Mouse (Mus musculus) midbrain, embryonic 16.5 days (tissue): ENCODE results near the gene Fpgs. TPM values are rescaled to one million over a fixed set of nuclear protein-coding genes. Genes with fewer than 3 reads are reported as not detected.
A peak's percentile ranks its signal among the peaks of the same experiment; 100 is the strongest.

Experiments used
- ATAC-seq: fragments of 200-750 bp; cut with Nextera tagmentation; 2 replicates; pipeline ENCODE4 v1.8.0; 2017; ENCODE audit warnings: moderate TSS enrichment
- H3K27ac ChIP-seq: fragments of 300-500 bp; sonication (generic); 2 replicates; pipeline ENCODE4 v1.5.1; 2014; ENCODE audit warnings: mild to moderate bottlenecking, low read length, mixed read lengths
- H3K27me3 ChIP-seq: fragments of 300-500 bp; sonication (generic); 2 replicates; pipeline ENCODE4 v1.6.1; 2014; ENCODE audit warnings: low read depth, low read length, mixed read lengths; ENCODE audit not compliant: control insufficient read depth, insufficient read depth
- H3K36me3 ChIP-seq: fragments of 300-500 bp; sonication (generic); 2 replicates; pipeline ENCODE4 v1.6.1; 2014; ENCODE audit warnings: mild to moderate bottlenecking, low read length, moderate library complexity, mixed read lengths; ENCODE audit not compliant: control insufficient read depth, insufficient read depth
- H3K4me1 ChIP-seq: fragments of 300-500 bp; sonication (generic); 2 replicates; pipeline ENCODE4 v1.6.1; 2014; ENCODE audit warnings: mild to moderate bottlenecking, low read length, mixed read lengths; ENCODE audit not compliant: control insufficient read depth, insufficient read depth
- H3K4me2 ChIP-seq: fragments of 300-500 bp; sonication (generic); 2 replicates; pipeline ENCODE4 v1.6.1; 2014; ENCODE audit warnings: mild to moderate bottlenecking, low read length, mixed read lengths
- H3K4me3 ChIP-seq: fragments of 300-500 bp; sonication (generic); 2 replicates; pipeline ENCODE4 v1.5.1; 2014; ENCODE audit warnings: low read depth, mild to moderate bottlenecking, low read length, moderate library complexity, mixed read lengths
- H3K9ac ChIP-seq: fragments of 300-500 bp; sonication (generic); 2 replicates; pipeline ENCODE4 v1.6.1; 2014; ENCODE audit warnings: low read depth, low read length, mixed read lengths
- H3K9me3 ChIP-seq: fragments of 300-500 bp; sonication (generic); replicated peaks from 2 replicates; pipeline ENCODE4 v1.6.1; 2014; ENCODE audit warnings: mild to moderate bottlenecking, low read length, mixed read lengths; ENCODE audit not compliant: control insufficient read depth, poor library complexity, severe bottlenecking
- WGBS: fragments of 180-500 bp; shearing (Covaris S2); extraction: QIAGEN DNeasy Blood & Tissue Kit; methylation state at CpG from one replicate; pipeline ENCODE4 v1.1.7; 2014; 5-methylcytosine and 5-hydroxymethylcytosine counted together
- polyA plus RNA-seq: library from polyadenylated mRNA; unstranded; fragments of >200 nt; fragmentation: Nextera tagmentation; extraction: Ambion mirVana; gene quantifications from 2 replicates; pipeline ENCODE4 v1.2.1, GENCODE M21; 2015

The Fpgs gene
- polyA plus RNA-seq, 1 experiment from 2014 or later: 23.5 TPM

- 63% methylated on average over 11 of the region's 11 CpGs for whole genome bisulfite sequencing
- Histone ChIP-seq H3K27me3 (no peaks in the 10 kb centered on the region), H3K9me3 (no peaks in the 10 kb centered on the region), H3K4me1 (0 out of 2 replicates have a peak, but pooled peaks cover 3% of the 10 kb centered on the region), H3K4me2 (no peak overlapping the region), H3K9ac (no peak overlapping the region), H3K27ac (no peak overlapping the region), H3K36me3 (no peaks in the 10 kb centered on the region), H3K4me3 (no peak overlapping the region)
- no peak for ATAC-seq
Observed at GRCm38 (mm10) chr2:32730854-32731253, 26.9 kb upstream of the Fpgs start.

DNA sequence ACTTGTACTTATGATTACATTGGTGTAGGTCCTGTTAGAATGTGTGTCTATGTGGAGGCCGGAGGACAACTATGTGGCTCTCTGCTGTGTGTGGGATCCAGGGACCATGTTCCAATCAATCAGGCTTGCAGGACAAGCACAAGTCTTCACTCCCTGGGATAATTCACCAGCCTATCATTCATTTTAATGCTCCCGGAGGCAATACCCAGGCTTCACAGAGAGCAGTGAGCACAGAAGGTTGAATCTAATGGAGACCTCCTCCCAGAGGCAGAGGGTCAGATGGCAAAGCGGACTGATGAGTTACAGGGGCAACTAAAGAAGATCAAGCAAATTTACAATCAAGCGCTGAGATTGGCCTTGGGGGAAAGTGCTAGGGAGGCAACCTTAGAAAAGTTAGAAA is 25.6 kb upstream of the Fpgs start:
- no peak overlapping the region for H3K27ac ChIP-seq
- H3K9me3 ChIP-seq: no peaks in the 10 kb centered on the region
- H3K27me3 ChIP-seq: no peaks in the 10 kb centered on the region
- no peak for ATAC-seq
- H3K36me3 ChIP-seq: no peaks in the 10 kb centered on the region
- no peak overlapping the region for H3K4me2 ChIP-seq
- H3K4me1 ChIP-seq: 0 out of 2 replicates have a peak, but pooled peaks cover 3% of the 10 kb centered on the region
- 82% methylated on average over 4 of the region's 4 CpGs for WGBS
- no peak overlapping the region for H3K4me3 ChIP-seq
- H3K9ac ChIP-seq: no peak overlapping the region

DNA sequence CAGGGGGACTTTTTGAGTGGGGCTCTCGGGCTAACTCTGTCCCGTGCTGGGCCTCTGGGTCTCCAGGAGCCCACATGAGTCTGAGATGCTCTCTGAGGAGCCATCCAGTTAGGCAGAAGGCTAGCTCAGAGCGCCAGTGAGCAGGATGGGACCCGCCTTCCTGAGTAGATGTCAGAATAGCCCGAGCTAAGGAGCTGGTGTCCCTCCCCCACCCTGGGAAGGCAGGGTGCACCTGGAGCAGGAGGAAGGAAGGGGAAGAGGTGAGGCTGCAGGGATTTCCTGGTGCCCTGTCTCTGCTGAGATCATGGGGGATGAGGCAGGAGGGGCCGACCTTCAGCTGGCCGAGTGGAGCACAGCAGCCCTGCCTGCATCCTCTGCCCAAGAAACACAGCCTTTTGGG is 24.5 kb upstream of the Fpgs start:
- Histone ChIP-seq H3K4me1 (0 out of 2 replicates have a peak, but pooled peaks cover 3% of the 10 kb centered on the region), H3K27ac (no peak overlapping the region), H3K4me3 (no peak overlapping the region), H3K4me2 (peak overlapping the region; percentile 6; the same call in 1 of the 2 replicates), H3K36me3 (no peaks in the 10 kb centered on the region), H3K27me3 (no peaks in the 10 kb centered on the region), H3K9ac (0 out of 2 replicates have a peak overlapping the region, but pooled peaks have one; percentile 14), H3K9me3 (no peaks in the 10 kb centered on the region)
- ATAC-seq: 0 out of 2 replicates have a peak, but pooled peaks have one; percentile 12
- 59% methylated on average over 7 of the region's 7 CpGs for WGBS

GRCm38 (mm10) chr2:32727435-32727834 is 23.5 kb upstream of the Fpgs start:
- Histone ChIP-seq H3K9ac (no peak overlapping the region), H3K9me3 (no peaks in the 10 kb centered on the region), H3K4me2 (peak overlapping the region; percentile 49), H3K27me3 (no peaks in the 10 kb centered on the region), H3K4me1 (0 out of 2 replicates have a peak, but pooled peaks cover 3% of the 10 kb centered on the region), H3K4me3 (peak overlapping the region; percentile 36), H3K27ac (no peak overlapping the region), H3K36me3 (no peaks in the 10 kb centered on the region)
- 0% methylated on average over 16 of the region's 16 CpGs for WGBS
- peak; percentile 94 for ATAC-seq

- no peak for ATAC-seq
- 0 out of 2 replicates have a peak, but pooled peaks cover 3% of the 10 kb centered on the region for H3K4me1 ChIP-seq
- no peaks in the 10 kb centered on the region for H3K36me3 ChIP-seq
- no peak overlapping the region for H3K27ac ChIP-seq
- H3K9me3 ChIP-seq: no peaks in the 10 kb centered on the region
- no peak overlapping the region for H3K4me2 ChIP-seq
- H3K4me3 ChIP-seq: no peak overlapping the region
- H3K9ac ChIP-seq: no peak overlapping the region
- no peaks in the 10 kb centered on the region for H3K27me3 ChIP-seq
- 85% methylated on average over 16 of the region's 16 CpGs for WGBS
Observed at GRCm38 (mm10) chr2:32724832-32725790, 21.2 kb upstream of the Fpgs start.

DNA sequence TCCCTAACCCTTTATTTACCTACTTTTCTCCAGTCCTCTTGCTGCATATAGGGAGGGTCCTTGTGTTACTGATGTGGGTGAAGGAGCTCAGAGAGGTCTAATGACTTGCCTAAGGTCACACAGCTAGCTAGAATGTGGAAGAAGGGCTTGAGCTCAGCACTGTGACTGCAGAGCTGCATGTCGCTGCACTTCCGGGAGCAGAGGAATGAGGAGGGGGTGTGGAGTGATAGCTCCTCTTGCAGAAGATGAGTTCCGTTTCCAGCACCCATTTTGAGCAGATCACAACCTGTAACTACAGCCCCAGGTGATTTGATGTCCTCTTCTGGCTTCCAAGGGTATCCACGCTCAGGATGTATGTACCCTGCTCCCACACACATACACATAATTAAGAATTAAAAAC is 20.2 kb upstream of the Fpgs start:
- H3K9ac ChIP-seq: no peak overlapping the region
- no peak overlapping the region for H3K4me3 ChIP-seq
- no peaks in the 10 kb centered on the region for H3K36me3 ChIP-seq
- ATAC-seq: no peak
- no peaks in the 10 kb centered on the region for H3K27me3 ChIP-seq
- no peak overlapping the region for H3K27ac ChIP-seq
- 74% methylated on average over 4 of the region's 4 CpGs for WGBS
- 0 out of 2 replicates have a peak, but pooled peaks cover 3% of the 10 kb centered on the region for H3K4me1 ChIP-seq
- no peaks in the 10 kb centered on the region for H3K9me3 ChIP-seq
- H3K4me2 ChIP-seq: no peak overlapping the region

DNA sequence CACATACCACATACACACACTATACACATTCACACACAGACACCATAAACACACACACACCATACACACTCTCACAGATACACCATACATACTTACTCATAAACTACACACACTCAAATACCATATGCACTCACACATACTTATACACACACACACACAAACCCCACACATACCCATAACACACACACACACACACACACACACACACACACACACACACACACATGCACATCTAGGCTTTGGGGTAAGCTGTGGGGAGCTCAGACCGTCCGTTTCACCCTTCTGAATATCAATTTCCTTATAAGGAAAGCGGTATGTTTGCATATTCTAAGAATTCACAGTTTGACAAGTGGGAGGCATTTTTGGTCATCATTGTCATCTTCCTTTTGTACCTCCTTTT is 18.6 kb upstream of the Fpgs start:
- no peak for ATAC-seq
- Histone ChIP-seq H3K9me3 (no peaks in the 10 kb centered on the region), H3K4me2 (no peak overlapping the region), H3K36me3 (no peaks in the 10 kb centered on the region), H3K4me3 (no peak overlapping the region), H3K27ac (no peak overlapping the region), H3K9ac (no peak overlapping the region), H3K27me3 (no peaks in the 10 kb centered on the region), H3K4me1 (0 out of 2 replicates have a peak, but pooled peaks cover 3% of the 10 kb centered on the region)
- 66% methylated on average over 3 of the region's 3 CpGs for WGBS

GRCm38 (mm10) chr2:32722046-32722445 is 18.1 kb upstream of the Fpgs start:
- Histone ChIP-seq H3K4me2 (no peak overlapping the region), H3K27ac (no peak overlapping the region), H3K27me3 (no peaks in the 10 kb centered on the region), H3K4me1 (0 out of 2 replicates have a peak, but pooled peaks cover 1% of the 10 kb centered on the region), H3K9ac (no peak overlapping the region), H3K36me3 (no peaks in the 10 kb centered on the region), H3K9me3 (no peaks in the 10 kb centered on the region), H3K4me3 (no peak overlapping the region)
- 59% methylated on average over 6 of the region's 6 CpGs for WGBS
- no peak for ATAC-seq

GRCm38 (mm10) chr2:32720681-32721229 is 16.8 kb upstream of the Fpgs start, which contains the start of gene Sh2d3c:
TSS of gene Sh2d3c (plus strand) at chr2:32721055.
- Histone ChIP-seq H3K9me3 (no peaks in the 10 kb centered on the region), H3K27ac (no peak within 1 kb of the TSS), H3K27me3 (no peaks in the 10 kb centered on the region), H3K4me1 (no peaks in the 10 kb centered on the region), H3K4me3 (no peak within 1 kb of the TSS), H3K9ac (no peak within 1 kb of the TSS), H3K36me3 (no peaks in the 10 kb centered on the region), H3K4me2 (no peak within 1 kb of the TSS)
- 58% methylated on average over 8 of the region's 8 CpGs for WGBS
- ATAC-seq: no peak
